Mouse (Mus musculus) neural tube, embryonic 11.5 days (tissue): ENCODE measurements around the gene Serac1. TPM values are rescaled to one million over a fixed set of nuclear protein-coding genes. Genes with fewer than 3 reads are reported as not detected.

ENCODE experiments used
- ATAC-seq: fragments of 200-750 bp; cut with Nextera tagmentation; 2 replicates; pipeline ENCODE4 v1.8.0; 2017; ENCODE audit warnings: moderate number of reproducible peaks, mild to moderate bottlenecking, moderate TSS enrichment, moderate library complexity; ENCODE audit not compliant: insufficient read depth, low FRiP score, low TSS enrichment
- DNase-seq: peaks from one replicate; pipeline ENCODE4 v3.0.0-alpha.2; 2015; ENCODE audit warnings: low spot score
- H3K27ac ChIP-seq: fragments of 300-500 bp; sonication (generic); 2 replicates; pipeline ENCODE4 v1.5.1; 2014; ENCODE audit warnings: low read depth, mild to moderate bottlenecking, low read length
- H3K27me3 ChIP-seq: fragments of 300-500 bp; sonication (generic); 2 replicates; pipeline ENCODE4 v1.6.1; 2014; ENCODE audit warnings: mild to moderate bottlenecking, low read length, mixed read lengths; ENCODE audit not compliant: control insufficient read depth, insufficient read depth
- H3K36me3 ChIP-seq: fragments of 300-500 bp; sonication (generic); 2 replicates; pipeline ENCODE4 v1.6.1; 2014; ENCODE audit warnings: mild to moderate bottlenecking, low read length, moderate library complexity, mixed read lengths; ENCODE audit not compliant: control insufficient read depth, insufficient read depth
- H3K4me1 ChIP-seq: fragments of 300-500 bp; sonication (generic); 2 replicates; pipeline ENCODE4 v1.6.1; 2014; ENCODE audit warnings: low read length, mixed read lengths; ENCODE audit not compliant: control insufficient read depth, insufficient read depth
- H3K4me2 ChIP-seq: fragments of 300-500 bp; sonication (generic); 2 replicates; pipeline ENCODE4 v1.6.1; 2014; ENCODE audit warnings: low read depth, mild to moderate bottlenecking, moderate library complexity
- H3K4me3 ChIP-seq: fragments of 300-500 bp; sonication (generic); 2 replicates; pipeline ENCODE4 v1.5.1; 2014; ENCODE audit warnings: low read depth, low read length
- H3K9ac ChIP-seq: fragments of 300-500 bp; sonication (generic); 2 replicates; pipeline ENCODE4 v1.6.1; 2014; ENCODE audit warnings: mild to moderate bottlenecking, low read length
- H3K9me3 ChIP-seq: fragments of 300-500 bp; sonication (generic); 2 replicates; pipeline ENCODE4 v1.6.1; 2016; ENCODE audit warnings: low read length; ENCODE audit not compliant: control insufficient read depth
- WGBS: fragments of 180-500 bp; shearing (Covaris S2); extraction: QIAGEN DNeasy Blood & Tissue Kit; methylation state at CpG from one replicate; pipeline ENCODE4 v1.1.7; 2014; 5-methylcytosine and 5-hydroxymethylcytosine counted together
- polyA plus RNA-seq: library from polyadenylated mRNA; unstranded; fragments of >200 nt; fragmentation: Nextera tagmentation; extraction: Ambion mirVana; gene quantifications from 2 replicates; pipeline ENCODE4 v1.2.1, GENCODE M21; 2014

Gene Serac1
- polyA plus RNA-seq, 1 experiment from 2014 or later, result 7.9 TPM

DNA sequence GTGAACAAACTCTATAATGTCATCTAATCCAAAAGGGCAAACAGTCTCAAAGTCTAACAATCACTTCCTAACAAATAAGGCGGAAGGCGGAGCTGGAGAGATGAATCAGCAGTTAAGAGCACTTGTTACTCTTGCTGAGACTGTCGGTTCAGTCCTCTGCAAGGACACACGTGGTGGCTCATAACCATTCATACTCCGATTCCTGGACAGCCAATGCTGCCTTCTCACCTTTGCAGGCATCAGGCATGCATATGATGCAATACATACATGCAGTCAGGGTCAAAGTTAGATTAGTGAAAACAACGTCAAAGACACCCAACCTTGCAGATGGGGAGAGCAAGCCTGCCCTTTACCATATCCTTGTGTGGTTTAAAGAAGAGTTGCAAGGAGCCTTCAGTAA is 12.1 kb upstream of the Serac1 start:
- no peaks in the 10 kb centered on the region for H3K27me3 ChIP-seq
- no peak for ATAC-seq
- no peaks in the 10 kb centered on the region for H3K9me3 ChIP-seq
- WGBS, result 87% methylated on average over 6 of the region's 6 CpGs
- no peak overlapping the region for H3K4me2 ChIP-seq
- H3K9ac ChIP-seq, result no peak overlapping the region
- DNase-seq, result no peak
- no peaks in the 10 kb centered on the region for H3K36me3 ChIP-seq
- H3K4me1 ChIP-seq, result no peaks in the 10 kb centered on the region
- no peak overlapping the region for H3K4me3 ChIP-seq
- no peak overlapping the region for H3K27ac ChIP-seq

DNA sequence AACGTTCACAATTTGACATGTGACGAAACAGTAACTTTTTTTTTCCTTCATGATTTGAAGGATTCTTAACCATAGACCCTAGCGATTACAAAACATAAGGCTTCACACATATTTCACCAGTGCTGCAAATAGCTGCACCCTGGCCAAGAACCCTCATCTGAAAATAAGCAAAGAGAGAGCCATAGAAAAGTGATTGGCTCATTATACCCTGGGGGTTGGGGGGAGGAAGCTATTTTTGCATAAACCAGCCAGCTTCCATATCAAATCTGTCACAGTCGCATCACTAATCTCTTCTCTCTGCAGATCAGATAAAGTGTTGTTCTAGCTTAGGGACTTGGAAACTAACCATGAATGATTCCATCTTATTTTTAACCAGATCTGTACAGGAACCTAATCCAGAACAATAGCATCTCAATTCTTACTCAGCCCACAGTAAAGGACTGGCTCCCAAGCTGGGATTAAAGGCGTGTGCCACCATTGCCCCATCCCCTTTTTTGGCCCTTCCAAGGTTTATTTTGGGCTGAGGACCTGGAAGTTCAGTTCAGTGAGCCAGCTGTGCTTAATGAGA is 3.9 kb upstream of the Serac1 start:
- Histone ChIP-seq H3K36me3 (0 out of 2 replicates have a peak, but pooled peaks cover 2% of the 10 kb centered on the region), H3K27me3 (no peaks in the 10 kb centered on the region), H3K9ac (no peak overlapping the region), H3K4me2 (no peak overlapping the region), H3K4me3 (no peak overlapping the region), H3K27ac (no peak overlapping the region), H3K9me3 (no peaks in the 10 kb centered on the region), H3K4me1 (no peaks in the 10 kb centered on the region)
- ATAC-seq, result no peak
- DNase-seq, result no peak
- 94% methylated on average over 5 of the region's 5 CpGs for WGBS

DNA sequence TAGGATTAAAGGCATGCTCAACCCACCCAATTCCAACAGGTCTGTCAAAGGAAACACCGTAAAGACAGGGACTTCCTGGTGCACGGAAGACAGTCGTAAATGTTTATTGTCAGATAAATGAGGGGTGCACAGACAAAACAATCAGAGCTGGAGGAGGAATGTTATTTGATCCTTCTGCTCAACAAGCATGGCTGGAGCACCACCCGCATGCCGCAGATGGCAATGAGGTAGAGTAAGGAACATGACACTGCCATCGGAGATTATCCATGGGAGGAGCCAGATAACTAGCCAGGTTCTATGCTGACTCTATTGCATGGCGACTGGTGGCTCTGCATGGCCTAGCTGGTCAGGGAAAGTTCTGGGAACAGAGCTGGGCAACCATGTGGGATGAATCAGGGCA is 6.1 kb downstream of the Serac1 start:
- Histone ChIP-seq H3K9ac (no peak overlapping the region), H3K9me3 (no peaks in the 10 kb centered on the region), H3K27ac (no peak overlapping the region), H3K36me3 (peaks cover 2% of the 10 kb centered on the region; the same call in 1 of the 2 replicates), H3K4me1 (no peaks in the 10 kb centered on the region), H3K4me3 (no peak overlapping the region), H3K27me3 (no peaks in the 10 kb centered on the region), H3K4me2 (no peak overlapping the region)
- ATAC-seq, result no peak
- WGBS, result 28% methylated on average over 7 of the region's 7 CpGs
- DNase-seq, result no peak

- H3K36me3 ChIP-seq, result peaks cover 4% of the 10 kb centered on the region; the same call in 1 of the 2 replicates
- H3K27me3 ChIP-seq, result no peaks in the 10 kb centered on the region
- WGBS, result 94% methylated on average over 6 of the region's 6 CpGs
- H3K4me2 ChIP-seq, result no peak overlapping the region
- no peak overlapping the region for H3K4me3 ChIP-seq
- ATAC-seq (no peak), DNase-seq (no peak)
- H3K9me3 ChIP-seq, result no peaks in the 10 kb centered on the region; the same call in 1 of the 2 replicates
- no peak overlapping the region for H3K27ac ChIP-seq
- H3K9ac ChIP-seq, result no peak overlapping the region
- H3K4me1 ChIP-seq, result no peaks in the 10 kb centered on the region
Measured at GRCm38 (mm10) chr17:6069866-6070265, 9.7 kb downstream of the Serac1 start.

DNA sequence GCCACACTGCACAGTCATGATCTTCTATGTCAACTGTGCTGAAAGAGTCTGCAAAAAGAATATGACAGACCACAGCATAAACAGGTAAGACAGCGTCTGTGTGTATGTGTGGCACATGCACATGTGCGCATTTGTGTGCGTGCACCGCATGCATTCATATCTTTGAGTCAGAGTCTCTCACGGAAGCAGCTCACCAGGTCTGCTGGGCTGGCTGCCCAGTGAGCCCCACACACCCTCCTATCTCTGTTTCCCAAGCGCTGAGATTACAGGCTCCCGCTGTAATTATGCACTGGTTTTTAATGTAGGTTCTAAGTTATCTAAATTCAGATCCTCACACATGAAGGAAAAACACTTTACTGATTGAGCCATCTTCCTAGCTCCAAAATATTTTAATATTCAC is 11.9 kb downstream of the Serac1 start:
- 97% methylated on average over 7 of the region's 7 CpGs for WGBS
- no peaks in the 10 kb centered on the region; the same call in 1 of the 2 replicates for H3K9me3 ChIP-seq

DNA sequence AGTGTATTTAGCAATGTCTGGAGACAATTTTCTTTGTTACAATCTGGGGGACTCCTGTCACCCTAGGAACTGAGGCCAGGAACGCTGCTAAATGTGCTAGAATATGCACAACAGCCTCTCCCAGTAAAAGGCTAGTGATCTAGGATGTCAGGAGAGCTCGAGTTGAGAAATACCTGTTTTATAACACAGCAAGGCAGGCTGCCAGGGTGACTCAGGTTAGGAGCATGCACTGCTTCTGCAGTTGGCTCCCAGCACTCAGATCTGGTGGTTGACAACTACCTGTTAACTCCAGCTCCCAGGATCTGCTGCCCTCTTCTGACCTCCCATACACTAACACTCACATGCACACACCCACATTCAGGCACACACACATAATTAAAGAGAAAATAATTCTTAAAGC is 13.5 kb downstream of the Serac1 start:
- 95% methylated on average over 2 of the region's 2 CpGs for WGBS
- no peak overlapping the region for H3K27ac ChIP-seq
- H3K36me3 ChIP-seq, result peaks cover 6% of the 10 kb centered on the region; the same call in 1 of the 2 replicates
- ATAC-seq (no peak), DNase-seq (no peak)
- no peaks in the 10 kb centered on the region; the same call in 1 of the 2 replicates for H3K9me3 ChIP-seq
- no peaks in the 10 kb centered on the region for H3K4me1 ChIP-seq
- no peak overlapping the region for H3K4me3 ChIP-seq
- no peaks in the 10 kb centered on the region for H3K27me3 ChIP-seq
- no peak overlapping the region for H3K9ac ChIP-seq
- H3K4me2 ChIP-seq, result no peak overlapping the region

More for the DNA sequence above, 11.9 kb downstream of the Serac1 start:
- Histone ChIP-seq H3K4me1 (no peaks in the 10 kb centered on the region), H3K27ac (no peak overlapping the region), H3K9ac (no peak overlapping the region), H3K4me2 (no peak overlapping the region), H3K27me3 (no peaks in the 10 kb centered on the region), H3K4me3 (no peak overlapping the region), H3K36me3 (peaks cover 6% of the 10 kb centered on the region; the same call in 1 of the 2 replicates)
- DNase-seq, result no peak
- ATAC-seq, result no peak

- DNase-seq, result no peak
- H3K9ac ChIP-seq, result no peak overlapping the region
- H3K36me3 ChIP-seq, result 0 out of 2 replicates have a peak, but pooled peaks cover 4% of the 10 kb centered on the region
- H3K27me3 ChIP-seq, result no peaks in the 10 kb centered on the region
- H3K4me2 ChIP-seq, result no peak overlapping the region
- no peaks in the 10 kb centered on the region for H3K4me1 ChIP-seq
- no peak for ATAC-seq
- no peaks in the 10 kb centered on the region; the same call in 1 of the 2 replicates for H3K9me3 ChIP-seq
- WGBS, result 87% methylated on average over 5 of the region's 5 CpGs
- no peak overlapping the region for H3K4me3 ChIP-seq
- H3K27ac ChIP-seq, result no peak overlapping the region
Measured at GRCm38 (mm10) chr17:6063532-6063931, 16.0 kb downstream of the Serac1 start.

DNA sequence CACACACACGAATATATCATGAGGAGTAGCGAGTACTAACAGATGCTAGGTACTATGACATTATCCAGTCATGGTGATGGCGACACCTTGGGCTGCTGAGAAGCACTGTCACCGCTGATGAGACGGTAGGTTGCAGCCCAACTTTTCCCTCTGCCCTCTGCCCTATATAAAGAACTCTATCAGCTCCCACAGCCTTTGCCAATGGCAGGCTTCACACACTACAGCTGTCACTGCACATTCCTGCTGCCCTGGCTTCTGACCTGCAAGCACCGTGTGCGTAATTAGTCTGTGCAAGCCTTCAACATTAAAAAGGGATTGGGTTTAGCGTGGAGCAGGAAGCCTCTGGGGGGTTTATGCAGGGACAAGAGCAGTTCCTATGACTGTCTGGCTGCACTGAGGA is 16.7 kb downstream of the Serac1 start:
- H3K9ac ChIP-seq, result no peak overlapping the region
- H3K4me1 ChIP-seq, result no peaks in the 10 kb centered on the region
- no peak overlapping the region for H3K27ac ChIP-seq
- DNase-seq (no peak), ATAC-seq (no peak)
- no peaks in the 10 kb centered on the region; the same call in 1 of the 2 replicates for H3K9me3 ChIP-seq
- H3K27me3 ChIP-seq, result no peaks in the 10 kb centered on the region
- no peak overlapping the region for H3K4me3 ChIP-seq
- WGBS, result 87% methylated on average over 8 of the region's 8 CpGs
- H3K36me3 ChIP-seq, result 0 out of 2 replicates have a peak, but pooled peaks cover 4% of the 10 kb centered on the region
- no peak overlapping the region for H3K4me2 ChIP-seq

GRCm38 (mm10) chr17:6054934-6055355 is 24.6 kb downstream of the Serac1 start:
- Histone ChIP-seq H3K4me1 (no peaks in the 10 kb centered on the region), H3K4me3 (no peak overlapping the region), H3K36me3 (no peaks in the 10 kb centered on the region), H3K9me3 (no peaks in the 10 kb centered on the region), H3K4me2 (no peak overlapping the region), H3K9ac (no peak overlapping the region), H3K27ac (no peak overlapping the region), H3K27me3 (no peaks in the 10 kb centered on the region)
- DNase-seq, result peak; percentile 60
- WGBS, result 28% methylated on average over 5 of the region's 5 CpGs
- ATAC-seq, result no peak
